9 mouse cellular contexts compared by ENCODE assay signal in genomic region chr11:70213736-70214135, GRCm38 (mm10). TPM values are rescaled to one million over a fixed set of nuclear protein-coding genes. Genes with fewer than 3 reads are reported as not detected.
DNase-seq lines count a peak whose midpoint lies in the region; ATAC-seq lines count a peak whose summit lies in the region.
"Had no signal": no experiment of that assay in that cellular context is flagged by ENCODE, and none has a peak within 500 bp of the region (broad histone marks: within the 10 kb centered on the region; RNA-seq: fewer than 3 reads in every experiment).

No protein-coding gene starts in this region.

- peak overlapping the region; percentile 43 for H3K9ac ChIP-seq in kidney, embryonic 15.5 days
- peak overlapping the region; percentile 41 for H3K9ac ChIP-seq in neural tube, embryonic 14.5 days (replicated peaks; ENCODE audit: low read depth, low read length)

- peaks cover 38% of the 10 kb centered on the region for H3K4me1 ChIP-seq in kidney, embryonic 15.5 days
- peaks cover 17% of the 10 kb centered on the region for H3K4me1 ChIP-seq in neural tube, embryonic 14.5 days (ENCODE audit: control insufficient read depth, insufficient read depth, low read length)

- H3K36me3 ChIP-seq in kidney, embryonic 15.5 days, result peaks cover 6% of the 10 kb centered on the region; the same call in 1 of the 2 replicates
- H3K36me3 ChIP-seq in neural tube, embryonic 14.5 days (ENCODE audit: control insufficient read depth, insufficient read depth, low read length), result no peaks in the 10 kb centered on the region

- no peaks in the 10 kb centered on the region for H3K9me3 ChIP-seq in kidney, embryonic 15.5 days (replicated peaks)
- H3K9me3 ChIP-seq in neural tube, embryonic 14.5 days (ENCODE audit: control insufficient read depth, low read length), result no peaks in the 10 kb centered on the region

- peaks cover 72% of the 10 kb centered on the region for H3K27me3 ChIP-seq in kidney, embryonic 15.5 days
- H3K27me3 ChIP-seq in neural tube, embryonic 14.5 days (ENCODE audit: control insufficient read depth, insufficient read depth, low read length), result peaks cover 34% of the 10 kb centered on the region

- H3K27ac ChIP-seq in kidney, embryonic 15.5 days, result no peak overlapping the region
- no peak overlapping the region for H3K27ac ChIP-seq in neural tube, embryonic 14.5 days (ENCODE audit: low read depth, low read length)

- peak; percentile 46; the same call in 1 of the 2 replicates for ATAC-seq in frontal cortex, adult (ENCODE audit: low TSS enrichment)
- ATAC-seq in kidney, embryonic 15.5 days (replicated peaks; ENCODE audit: low FRiP score), result peak; percentile 9; the same call in 1 of the 2 replicates
- ATAC-seq in neural tube, embryonic 14.5 days (ENCODE audit: low read depth), result peak; percentile 55; the same call in 1 of the 2 replicates

- peak overlapping the region; percentile 38 for H3K4me3 ChIP-seq in kidney, embryonic 15.5 days (replicated peaks)
- H3K4me3 ChIP-seq in neural tube, embryonic 14.5 days (ENCODE audit: low read depth, low read length), result peak overlapping the region; percentile 32

- WGBS in kidney, embryonic 15.5 days, result 5% methylated on average over 26 of the region's 26 CpGs
- WGBS in neural tube, embryonic 14.5 days, result 6% methylated on average over 26 of the region's 26 CpGs

- no peak for DNase-seq in frontal cortex, postnatal 14 days (ENCODE audit: low spot score in 2 of 2)
- DNase-seq in right cerebral cortex, postnatal 14 days, result peak; percentile 64
- DNase-seq in right cerebral cortex, adult 2 months (ENCODE audit: low spot score in 2 of 2), result no peak
- DNase-seq in c-Kit-positive CD71-positive TER-119-positive erythroid progenitor cells, embryonic 14.5 days (ENCODE audit: low spot score), result no peak
- DNase-seq in adrenal gland, postnatal 25 days, result no peak

- peak overlapping the region; percentile 74 for H3K4me2 ChIP-seq in kidney, embryonic 15.5 days
- peak overlapping the region; percentile 63 for H3K4me2 ChIP-seq in neural tube, embryonic 14.5 days (ENCODE audit: low read depth, low read length)

RNA-seq across cellular contexts. Expression of gene Slc16a11, which starts 1.2 kb away (rescaled TPM):
- polyA plus RNA-seq in kidney, embryonic 15.5 days (2015; fragmentation: Nextera tagmentation; extraction: Ambion mirVana), result 4.3 and 5.8 TPM in 2 replicates
- polyA plus RNA-seq in neural tube, embryonic 14.5 days (2014; fragmentation: Nextera tagmentation; extraction: Ambion mirVana), result 3.0 and 4.0 TPM in 2 replicates
- total RNA-seq in adrenal gland, postnatal 25 days (2021), result 2.4 TPM in 1 of 2 replicates, not detected in the other

RNA-seq across cellular contexts. Expression of gene Slc16a13, which starts 7.1 kb away (rescaled TPM):
- polyA plus RNA-seq in kidney, embryonic 15.5 days (2015; fragmentation: Nextera tagmentation; extraction: Ambion mirVana), result 13.3 TPM in 2 replicates
- polyA plus RNA-seq in neural tube, embryonic 14.5 days (2014; fragmentation: Nextera tagmentation; extraction: Ambion mirVana), result 10.4 and 13.2 TPM in 2 replicates
- 3.7 and 4.9 TPM in 2 replicates for total RNA-seq in adrenal gland, postnatal 25 days (2021)

RNA-seq across cellular contexts. Expression of gene Bcl6b, which starts 15.9 kb away (rescaled TPM):
- polyA plus RNA-seq in kidney, embryonic 15.5 days (2015; fragmentation: Nextera tagmentation; extraction: Ambion mirVana), result 26.9 and 28.4 TPM in 2 replicates
- polyA plus RNA-seq in neural tube, embryonic 14.5 days (2014; fragmentation: Nextera tagmentation; extraction: Ambion mirVana), result 1.8 and 5.7 TPM in 2 replicates
- 12.2 and 20.5 TPM in 2 replicates for total RNA-seq in adrenal gland, postnatal 25 days (2021)
- total RNA-seq: neutrophil, adult 5-6 weeks had no signal

RNA-seq across cellular contexts. Expression of gene 0610010K14Rik, which starts 24.0 kb away (rescaled TPM):
- 178 and 179 TPM in 2 replicates for polyA plus RNA-seq in kidney, embryonic 15.5 days (2015; fragmentation: Nextera tagmentation; extraction: Ambion mirVana)
- polyA plus RNA-seq in neural tube, embryonic 14.5 days (2014; fragmentation: Nextera tagmentation; extraction: Ambion mirVana), result 160 and 161 TPM in 2 replicates
- total RNA-seq in adrenal gland, postnatal 25 days (2021), result 45.8 and 59.1 TPM in 2 replicates

RNA-seq across cellular contexts. Expression of gene Gm21988, which starts 25.9 kb away (rescaled TPM):
- polyA plus RNA-seq in kidney, embryonic 15.5 days (2015; fragmentation: Nextera tagmentation; extraction: Ambion mirVana), result 10.4 and 13.0 TPM in 2 replicates
- 12.7 and 13.3 TPM in 2 replicates for polyA plus RNA-seq in neural tube, embryonic 14.5 days (2014; fragmentation: Nextera tagmentation; extraction: Ambion mirVana)
- total RNA-seq in adrenal gland, postnatal 25 days (2021), result 7.1 and 7.2 TPM in 2 replicates
